In the genomic region with DNA sequence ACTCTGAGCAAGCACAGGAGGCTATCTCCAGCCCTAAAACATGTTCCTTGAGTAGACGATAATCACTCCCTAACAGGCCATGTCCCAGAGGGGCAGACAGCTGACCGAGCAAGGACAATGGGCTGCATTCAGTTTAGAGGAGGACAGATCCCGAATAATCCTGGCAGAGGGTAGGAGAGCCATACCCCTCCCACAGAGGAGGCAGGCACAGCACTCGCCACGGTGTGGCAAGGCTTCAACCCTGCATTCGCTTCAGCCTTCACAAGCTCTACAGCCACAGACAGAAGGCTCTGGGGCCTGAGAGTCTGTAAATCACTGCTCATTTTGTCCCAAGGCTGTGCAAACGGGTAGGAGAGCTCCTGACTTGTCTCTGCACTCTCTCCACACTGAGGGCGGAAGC, we compare ENCODE assay signal across 10 mouse cellular contexts. TPM values are rescaled to one million over a fixed set of nuclear protein-coding genes. Genes with fewer than 3 reads are reported as not detected.
DNase-seq lines count a peak whose midpoint lies in the region; ATAC-seq lines count a peak whose summit lies in the region.
"Had no signal": no experiment of that assay in that cellular context is flagged by ENCODE, and none has a peak within 500 bp of the region (broad histone marks: within the 10 kb centered on the region; RNA-seq: fewer than 3 reads in every experiment).

No protein-coding gene starts in this region.

- ATAC-seq in neural tube, embryonic 11.5 days (ENCODE audit: insufficient read depth, low FRiP score, low TSS enrichment): 0 out of 2 replicates have a peak, but pooled peaks have one; percentile 38
- ATAC-seq in hindbrain, embryonic 12.5 days (ENCODE audit: low FRiP score): peak; percentile 62; the same call in 1 of the 2 replicates
- ATAC-seq: activated CD4-positive, CD25-positive, alpha-beta regulatory T cell, adult 4 months had no signal

- H3K27me3 ChIP-seq in neural tube, embryonic 11.5 days (ENCODE audit: control insufficient read depth, insufficient read depth, low read length): no peaks in the 10 kb centered on the region
- no peaks in the 10 kb centered on the region for H3K27me3 ChIP-seq in hindbrain, embryonic 12.5 days

- DNase-seq in embryo, embryonic 10 days (ENCODE audit: low spot score): peak; percentile 62
- no peak for DNase-seq in embryo, embryonic 9.5 days (ENCODE audit: extremely low spot score)
- peak; percentile 59 for DNase-seq in neural tube, embryonic 11.5 days (ENCODE audit: low spot score)
- DNase-seq in neural tube, embryonic 10.5 days (ENCODE audit: extremely low spot score, low spot score): no peak
- DNase-seq in retina, embryonic 14.5 days (ENCODE audit: low spot score): peak; percentile 80
- no peak for DNase-seq in thymus, postnatal 10 days (ENCODE audit: low spot score in 2 of 2)
- no peak for DNase-seq in gastrocnemius, postnatal 10 days

- H3K27ac ChIP-seq in neural tube, embryonic 11.5 days (ENCODE audit: low read depth, low read length): peak overlapping the region; percentile 24; the same call in 1 of the 2 replicates
- H3K27ac ChIP-seq in hindbrain, embryonic 12.5 days: no peak overlapping the region
- H3K27ac ChIP-seq: kidney, postnatal 0 days had no signal

- H3K4me1 ChIP-seq in neural tube, embryonic 11.5 days (ENCODE audit: control insufficient read depth, insufficient read depth, low read length): 0 out of 2 replicates have a peak, but pooled peaks cover 5% of the 10 kb centered on the region
- peaks cover 10% of the 10 kb centered on the region for H3K4me1 ChIP-seq in hindbrain, embryonic 12.5 days

- no peaks in the 10 kb centered on the region for H3K9me3 ChIP-seq in neural tube, embryonic 11.5 days (ENCODE audit: control insufficient read depth, low read length)
- H3K9me3 ChIP-seq in hindbrain, embryonic 12.5 days (replicated peaks): no peaks in the 10 kb centered on the region

- 38% methylated on average over 8 of the region's 8 CpGs for WGBS in neural tube, embryonic 11.5 days
- 24% methylated on average over 8 of the region's 8 CpGs for WGBS in hindbrain, embryonic 12.5 days

- no peak overlapping the region for H3K4me3 ChIP-seq in neural tube, embryonic 11.5 days (ENCODE audit: low read depth, low read length)
- H3K4me3 ChIP-seq in hindbrain, embryonic 12.5 days: no peak overlapping the region

- no peak overlapping the region for H3K4me2 ChIP-seq in neural tube, embryonic 11.5 days (ENCODE audit: low read depth)
- no peak overlapping the region for H3K4me2 ChIP-seq in hindbrain, embryonic 12.5 days (replicated peaks)

- H3K36me3 ChIP-seq in neural tube, embryonic 11.5 days (ENCODE audit: control insufficient read depth, insufficient read depth, low read length): peaks cover 11% of the 10 kb centered on the region
- H3K36me3 ChIP-seq in hindbrain, embryonic 12.5 days: peaks cover 90% of the 10 kb centered on the region

- H3K9ac ChIP-seq in neural tube, embryonic 11.5 days (ENCODE audit: low read length): peak overlapping the region; percentile 3; the same call in 1 of the 2 replicates
- no peak overlapping the region for H3K9ac ChIP-seq in hindbrain, embryonic 12.5 days

RNA-seq across cellular contexts. Expression of a gene that starts 14.0 kb away (rescaled TPM):
- polyA plus RNA-seq in neural tube, embryonic 11.5 days (2014; fragmentation: Nextera tagmentation; extraction: Ambion mirVana): 9.7 and 11.2 TPM in 2 replicates
- 27.2 and 30.9 TPM in 2 replicates for polyA plus RNA-seq in hindbrain, embryonic 12.5 days (2016; fragmentation: Nextera tagmentation; extraction: Ambion mirVana)
- 10 to 100 TPM; 92.2 to 97.2 TPM for total RNA-seq in gastrocnemius, postnatal 10 days (2021)

RNA-seq across cellular contexts. Expression of a gene that starts 14.3 kb away (rescaled TPM):
- polyA plus RNA-seq in neural tube, embryonic 11.5 days (2014; fragmentation: Nextera tagmentation; extraction: Ambion mirVana): 22.1 and 26.3 TPM in 2 replicates
- 20.2 and 22.0 TPM in 2 replicates for polyA plus RNA-seq in hindbrain, embryonic 12.5 days (2016; fragmentation: Nextera tagmentation; extraction: Ambion mirVana)
- 10 to 100 TPM; 39.9 to 45.0 TPM for total RNA-seq in gastrocnemius, postnatal 10 days (2021)

RNA-seq across cellular contexts. Expression of a gene that starts 16.4 kb away (rescaled TPM):
- 36.2 and 36.8 TPM in 2 replicates for polyA plus RNA-seq in neural tube, embryonic 11.5 days (2014; fragmentation: Nextera tagmentation; extraction: Ambion mirVana)
- polyA plus RNA-seq in hindbrain, embryonic 12.5 days (2016; fragmentation: Nextera tagmentation; extraction: Ambion mirVana): 56.2 and 60.6 TPM in 2 replicates
- total RNA-seq in gastrocnemius, postnatal 10 days (2021): 10 to 100 TPM; 11.8 to 16.4 TPM

RNA-seq across cellular contexts. Expression of a gene that starts 30.6 kb away (rescaled TPM):
- polyA plus RNA-seq in neural tube, embryonic 11.5 days (2014; fragmentation: Nextera tagmentation; extraction: Ambion mirVana): 7.1 and 7.7 TPM in 2 replicates
- polyA plus RNA-seq in hindbrain, embryonic 12.5 days (2016; fragmentation: Nextera tagmentation; extraction: Ambion mirVana): 10.2 and 11.8 TPM in 2 replicates
- total RNA-seq in gastrocnemius, postnatal 10 days (2021): 10 to 100 TPM in 1 of 2 experiments, 1 to 10 TPM in 1; 9.4 to 12.1 TPM

RNA-seq across cellular contexts. Expression of a gene that starts 32.9 kb away (rescaled TPM):
- 12.0 and 12.8 TPM in 2 replicates for polyA plus RNA-seq in neural tube, embryonic 11.5 days (2014; fragmentation: Nextera tagmentation; extraction: Ambion mirVana)
- 9.8 and 14.1 TPM in 2 replicates for polyA plus RNA-seq in hindbrain, embryonic 12.5 days (2016; fragmentation: Nextera tagmentation; extraction: Ambion mirVana)
- total RNA-seq in gastrocnemius, postnatal 10 days (2021): 10 to 100 TPM in 1 of 2 experiments, 1 to 10 TPM in 1; 6.6 to 11.3 TPM

Comparison
In these comparisons a context has a peak if more than half of its experiments do, and no peak if none do; other contexts are left out.
1. DNase-seq: peak in embryo, embryonic 10 days (single experiment), neural tube, embryonic 11.5 days (single experiment) and retina, embryonic 14.5 days (single experiment); none in embryo, embryonic 9.5 days (single experiment), neural tube, embryonic 10.5 days (single experiment), thymus, postnatal 10 days (0 of 2) and gastrocnemius, postnatal 10 days (single experiment).